Mouse (Mus musculus): ENCODE measurements around the gene Defb38.

Gene Defb38

DNA sequence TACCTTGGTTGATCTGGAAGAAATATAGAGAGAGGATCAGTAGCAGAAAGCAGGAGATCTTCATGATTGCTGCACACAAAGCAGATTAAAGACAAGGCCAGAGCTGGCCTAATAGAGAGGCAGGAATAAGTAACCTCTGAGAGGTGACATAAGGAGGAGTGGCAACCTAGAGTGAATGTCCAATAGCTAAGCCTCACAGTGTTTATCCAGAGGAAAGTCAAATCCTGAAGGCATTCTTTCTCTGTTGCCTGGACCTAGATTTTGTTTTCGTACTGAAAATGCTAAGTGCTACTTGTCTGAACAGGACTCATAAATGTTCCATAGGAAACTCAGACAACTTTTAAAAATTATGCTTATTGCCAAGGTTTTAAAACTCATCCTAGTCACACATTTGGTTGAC, at the start of gene Defb38:
Gene Defb38, minus strand, starts transcription at position 101 of the 400 bp plus-strand sequence.
- no peak for DNase-seq

DNA sequence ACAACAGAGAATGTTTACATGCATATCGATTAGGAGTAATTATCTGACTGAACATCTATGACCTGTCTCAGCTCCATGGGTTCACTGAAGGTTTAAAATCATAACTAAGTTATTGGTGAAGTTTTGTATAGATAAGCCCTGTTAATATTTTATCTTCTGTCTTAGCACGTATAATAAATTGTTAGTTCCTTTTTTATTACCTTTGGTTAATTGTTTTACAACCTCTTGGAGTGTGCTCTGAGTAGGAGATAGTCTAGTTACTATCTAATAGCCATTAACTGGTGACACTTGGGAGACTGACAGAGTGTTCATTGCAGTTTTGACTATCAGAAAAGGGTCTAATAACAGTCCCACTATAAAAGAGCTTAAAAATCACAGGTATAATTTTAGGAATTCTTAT, 39.6 kb upstream of the Defb38 start:
- no peak for DNase-seq

GRCm38 (mm10) chr8:19064710-19065109, 38.3 kb upstream of the Defb38 start, which contains the start of gene Defb39:
Defb39 (minus strand) TSS chr8:19064810.
- DNase-seq, result no peak

GRCm38 (mm10) chr8:19062891-19063290, 36.5 kb upstream of the Defb38 start:
- no peak for DNase-seq

DNA sequence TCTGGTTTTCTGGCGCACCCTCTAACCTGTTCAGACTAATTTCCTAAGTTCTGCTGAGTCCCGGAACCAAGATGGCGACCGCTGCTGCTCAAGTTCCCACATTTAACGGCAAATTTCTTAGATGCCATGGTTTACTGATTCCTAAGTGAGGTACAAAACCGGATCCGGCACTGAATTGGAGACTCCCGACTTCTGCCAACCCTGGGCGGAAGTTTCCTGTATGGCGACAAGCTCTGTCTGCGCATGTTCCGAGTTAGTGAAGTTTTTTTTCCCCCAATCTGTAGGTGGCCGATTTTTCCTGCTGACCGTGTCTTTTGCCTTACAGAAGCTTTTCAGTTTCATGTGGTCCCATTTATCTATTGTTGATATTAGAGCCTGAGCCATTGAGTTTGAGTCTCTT, 18.9 kb upstream of the Defb38 start:
- no peak for DNase-seq

Data from thymus, postnatal 36 days (tissue).